Mouse (Mus musculus) MEL (cell line): ENCODE results near the gene Psmb7. TPM values are rescaled to one million over a fixed set of nuclear protein-coding genes. Genes with fewer than 3 reads are reported as not detected.

Source experiments
- DNase-seq: peaks from one replicate; pipeline ENCODE4 v3.0.0; 2011; ENCODE audit warnings: low read depth, low spot score
- H3K27ac ChIP-seq: 2 replicates; pipeline ENCODE4 v1.5.1; 2012; ENCODE audit warnings: low read depth, mild to moderate bottlenecking, control low read depth, low read length, moderate library complexity; ENCODE audit not compliant: control insufficient read depth
- H3K27me3 ChIP-seq, 2 experiments: fragments of 150-350 bp in 1 of 2; sonication (generic) in 1 of 2; 2 replicates each; pipeline ENCODE4 v1.6.1; 2012; ENCODE audit warnings: low read length in 2 of 2, mild to moderate bottlenecking in 2 of 2, improper control_type of control experiment in 1 of 2, moderate library complexity in 1 of 2; ENCODE audit not compliant: insufficient read depth in 2 of 2, control insufficient read depth in 1 of 2
- H3K36me3 ChIP-seq, 2 experiments: 2 replicates each; pipeline ENCODE4 v1.6.1; 2012 to 2014; ENCODE audit warnings: low read length in 2 of 2, improper control_type of control experiment in 1 of 2, inconsistent platforms in 1 of 2, mild to moderate bottlenecking in 1 of 2; ENCODE audit not compliant: insufficient read depth in 2 of 2, control insufficient read depth in 1 of 2
- H3K4me1 ChIP-seq, 2 experiments: fragments of 150-350 bp in 1 of 2; sonication (generic) in 1 of 2; 2 replicates each; pipeline ENCODE4 v1.6.1; 2012; ENCODE audit warnings: low read length in 2 of 2, improper control_type of control experiment in 1 of 2, mild to moderate bottlenecking in 1 of 2; ENCODE audit not compliant: insufficient read depth in 2 of 2, control insufficient read depth in 1 of 2
- H3K4me3 ChIP-seq, 2 experiments: fragments of 150-350 bp in 1 of 2; sonication (generic) in 1 of 2; 2 replicates each; pipeline ENCODE4 v1.5.1; 2012; ENCODE audit warnings: low read depth in 2 of 2, low read length in 2 of 2, mild to moderate bottlenecking in 2 of 2, moderate library complexity in 2 of 2, control low read depth in 1 of 2, improper control_type of control experiment in 1 of 2; ENCODE audit not compliant: control insufficient read depth in 1 of 2, insufficient read depth in 1 of 2
- H3K79me2 ChIP-seq: 2 replicates; pipeline ENCODE4 v1.6.1; 2012; ENCODE audit warnings: mild to moderate bottlenecking, low read length, moderate library complexity; ENCODE audit not compliant: control insufficient read depth, poor library complexity, insufficient read depth
- H3K9ac ChIP-seq: 2 replicates; pipeline ENCODE4 v1.6.1; 2012; ENCODE audit warnings: low read depth, mild to moderate bottlenecking, control low read depth, low read length, moderate library complexity; ENCODE audit not compliant: control insufficient read depth, poor library complexity, severe bottlenecking
- H3K9me3 ChIP-seq: fragments of 150-350 bp; sonication (generic); replicated peaks from 2 replicates; pipeline ENCODE4 v1.6.1; 2012; ENCODE audit warnings: mild to moderate bottlenecking, low read length, improper control_type of control experiment, moderate library complexity; ENCODE audit not compliant: insufficient read depth
- CHD1 ChIP-seq: IDR thresholded peaks from 2 replicates; pipeline ENCODE4 v1.6.1; 2012; ENCODE audit warnings: low read depth, mild to moderate bottlenecking, inconsistent platforms, low read length, improper control_type of control experiment
- CHD2 ChIP-seq: IDR thresholded peaks from 2 replicates; pipeline ENCODE4 v1.6.1; 2011; ENCODE audit warnings: low read length, improper control_type of control experiment
- CTCF ChIP-seq, 3 experiments: IDR thresholded peaks in 2 of 3; conservative IDR thresholded peaks in 1 of 3; 2 replicates each; pipeline ENCODE4 v1.5.1; 2011 to 2012; ENCODE audit warnings: low read length in 3 of 3, low read depth in 2 of 3, mild to moderate bottlenecking in 2 of 3, improper control_type of control experiment in 1 of 3, inconsistent platforms in 1 of 3, mixed read lengths in 1 of 3, moderate library complexity in 1 of 3; ENCODE audit not compliant: control insufficient read depth in 1 of 3, insufficient read depth in 1 of 3, poor library complexity in 1 of 3, severe bottlenecking in 1 of 3
- GABPA ChIP-seq: IDR thresholded peaks from 2 replicates; pipeline ENCODE4 v1.6.1; 2012; ENCODE audit warnings: low read depth, mild to moderate bottlenecking, inconsistent platforms, low read length, improper control_type of control experiment, moderate library complexity
- GATA1 ChIP-seq: IDR thresholded peaks from 2 replicates; pipeline ENCODE4 v1.6.1; 2011; ENCODE audit warnings: low read depth, low read length, improper control_type of control experiment
- HCFC1 ChIP-seq: IDR thresholded peaks from 2 replicates; pipeline ENCODE4 v1.6.1; 2012; ENCODE audit warnings: low read depth, mild to moderate bottlenecking, inconsistent platforms, low read length, improper control_type of control experiment, moderate library complexity
- KAT2A ChIP-seq: conservative IDR thresholded peaks from 2 replicates; pipeline ENCODE4 v1.6.1; 2012; ENCODE audit warnings: low read depth, low read length, improper control_type of control experiment, inconsistent platforms
- MAX ChIP-seq: IDR thresholded peaks from 2 replicates; pipeline ENCODE4 v1.6.1; 2011; ENCODE audit warnings: low read length, improper control_type of control experiment
- MEF2A ChIP-seq: IDR thresholded peaks from 2 replicates; pipeline ENCODE4 v1.6.1; 2014; ENCODE audit warnings: low read depth, mild to moderate bottlenecking, inconsistent platforms, low read length, improper control_type of control experiment; ENCODE audit not compliant: poor library complexity, insufficient replicate concordance, severe bottlenecking; ENCODE audit errors: extremely low read depth
- NELFE ChIP-seq: IDR thresholded peaks from 2 replicates; pipeline ENCODE4 v1.6.1; 2011; ENCODE audit warnings: low read depth, low read length, improper control_type of control experiment
- POLR2A ChIP-seq, 2 experiments: IDR thresholded peaks; 2 replicates each; pipeline ENCODE4 v1.6.1; 2011 to 2012; ENCODE audit warnings: low read length in 2 of 2, mild to moderate bottlenecking in 2 of 2, control low read depth in 1 of 2, improper control_type of control experiment in 1 of 2, low read depth in 1 of 2, moderate library complexity in 1 of 2; ENCODE audit not compliant: control insufficient read depth in 1 of 2, insufficient read depth in 1 of 2, poor library complexity in 1 of 2
- POLR2AphosphoS2 ChIP-seq: IDR thresholded peaks from 2 replicates; pipeline ENCODE4 v1.6.1; 2011; ENCODE audit warnings: low read length, improper control_type of control experiment
- RAD21 ChIP-seq: IDR thresholded peaks from 2 replicates; pipeline ENCODE4 v1.6.1; 2011; ENCODE audit warnings: mild to moderate bottlenecking, low read depth, low read length, improper control_type of control experiment
- SMC3 ChIP-seq: IDR thresholded peaks from 2 replicates; pipeline ENCODE4 v1.6.1; 2011; ENCODE audit warnings: low read depth, low read length, improper control_type of control experiment
- TCF12 ChIP-seq: IDR thresholded peaks from 2 replicates; pipeline ENCODE4 v1.6.1; 2014; ENCODE audit warnings: low read depth, mild to moderate bottlenecking, inconsistent platforms, low read length, improper control_type of control experiment, moderate library complexity
- UBTF ChIP-seq: IDR thresholded peaks from 2 replicates; pipeline ENCODE4 v1.6.1; 2012; ENCODE audit warnings: low read depth, mild to moderate bottlenecking, inconsistent platforms, low read length, improper control_type of control experiment, moderate library complexity, borderline replicate concordance; ENCODE audit not compliant: insufficient read depth
- USF1 ChIP-seq: IDR thresholded peaks from 2 replicates; pipeline ENCODE4 v1.6.1; 2014; ENCODE audit warnings: low read depth, mild to moderate bottlenecking, inconsistent platforms, low read length, improper control_type of control experiment, moderate library complexity
- ZC3H11A ChIP-seq: IDR thresholded peaks from 2 replicates; pipeline ENCODE4 v1.6.1; 2012; ENCODE audit warnings: low read depth, mild to moderate bottlenecking, inconsistent platforms, low read length, improper control_type of control experiment
- ZMIZ1 ChIP-seq: IDR thresholded peaks from 2 replicates; pipeline ENCODE4 v1.6.1; 2012; ENCODE audit warnings: low read depth, mild to moderate bottlenecking, inconsistent platforms, low read length, improper control_type of control experiment, moderate library complexity
- ZNF384 ChIP-seq: IDR thresholded peaks from 2 replicates; pipeline ENCODE4 v1.6.1; 2012; ENCODE audit warnings: low read depth, mild to moderate bottlenecking, inconsistent platforms, low read length, improper control_type of control experiment
- polyA plus RNA-seq, 2 experiments: library from polyadenylated mRNA; stranded (reverse) in 1 of 2; unstranded in 1 of 2; fragments of >175 nt in 1 of 2; fragments of >200 nt in 1 of 2; gene quantifications; 2 replicates each; pipeline versions ENCODE4 v1.2.1 to v1.2.4; 2012; ENCODE audit warnings: low replicate concordance in 2 of 2, low read depth in 1 of 2; ENCODE audit not compliant: insufficient read length in 2 of 2, insufficient read depth in 1 of 2, missing spikeins in 1 of 2
- total RNA-seq: library from RNA; depleted of rRNA; stranded (reverse); fragments of 300-350 nt; gene quantifications from 2 replicates; pipeline ENCODE4 v1.2.3, GENCODE M21; 2012

Psmb7 gene
- total and polyA plus RNA-seq, 3 experiments = 337 to 367 TPM; not detected in 1

DNA sequence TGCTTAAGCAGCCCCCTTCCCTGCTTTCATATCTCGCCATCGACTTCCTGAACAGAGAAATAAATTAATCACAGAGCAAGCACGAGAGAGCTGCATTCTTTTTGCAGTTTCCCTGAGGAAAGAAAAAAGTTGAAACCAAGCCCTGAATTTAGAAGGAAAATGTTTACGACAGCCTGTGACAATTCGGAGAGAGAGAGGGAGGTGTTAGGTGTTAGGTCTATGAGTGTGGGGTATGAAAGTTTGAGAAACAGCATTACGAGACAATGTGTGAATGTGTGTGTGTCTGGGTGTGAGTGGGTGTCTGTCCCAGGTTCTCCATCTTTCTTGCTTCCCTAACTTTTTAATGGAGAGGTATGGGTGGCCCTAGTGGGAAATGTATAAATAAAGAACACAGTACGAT lies 8.2 kb upstream of the Psmb7 start:
- DNase-seq = no peak
- H3K9me3 ChIP-seq = no peaks in the 10 kb centered on the region
- H3K79me2 ChIP-seq = no peaks in the 10 kb centered on the region
- H3K4me3 ChIP-seq = no peak overlapping the region
- no peak overlapping the region for H3K27ac ChIP-seq
- no peaks in the 10 kb centered on the region for H3K36me3 ChIP-seq
- no peaks in the 10 kb centered on the region for H3K4me1 ChIP-seq
- H3K9ac ChIP-seq = no peak overlapping the region
- no peak for TF ChIP-seq RAD21
- no peak for TF ChIP-seq UBTF
- TF ChIP-seq, all 39 proteins: peak for 0
- no peaks in the 10 kb centered on the region for H3K27me3 ChIP-seq

DNA sequence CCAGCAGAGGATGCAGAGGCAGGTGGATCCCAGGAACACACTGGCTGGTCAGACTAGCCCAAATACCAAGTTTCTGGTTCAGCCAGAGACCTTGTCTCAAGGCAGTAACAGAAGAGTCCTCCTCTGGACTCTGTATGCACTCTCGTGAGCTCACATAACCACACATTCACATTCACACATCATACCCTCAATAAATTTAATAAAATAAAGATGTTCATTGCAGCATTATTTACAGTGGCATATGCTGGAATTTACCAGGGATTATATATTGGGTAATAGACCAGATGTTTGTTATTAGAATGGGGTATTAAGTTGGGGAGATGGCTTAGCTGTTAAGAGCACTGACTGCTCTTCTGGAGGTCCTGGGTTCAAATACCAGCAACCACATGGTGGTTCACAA lies 6.5 kb upstream of the Psmb7 start:
- H3K27me3 ChIP-seq = no peaks in the 10 kb centered on the region
- no peak for DNase-seq
- H3K4me1 ChIP-seq = peaks cover 0 to 5% of the 10 kb centered on the region in 2 experiments; a peak in 1 of 4 replicates
- no peaks in the 10 kb centered on the region for H3K79me2 ChIP-seq
- no peak overlapping the region for H3K27ac ChIP-seq
- no peak overlapping the region for H3K4me3 ChIP-seq
- H3K9ac ChIP-seq = no peak overlapping the region
- TF ChIP-seq ZMIZ1 (no peak), MAX (no peak), CHD1 (no peak), GATA1 (no peak), RAD21 (no peak), ZC3H11A (no peak), SMC3 (no peak), CHD2 (no peak), UBTF (no peak), HCFC1 (no peak), POLR2A (IDR thresholded peaks at IDR 0.05; ENCODE audit: control insufficient read depth in 1 of 2, insufficient read depth in 1 of 2, low read depth in 1 of 2, low read length in 2 of 2, poor library complexity in 1 of 2) (no peak), NELFE (no peak), POLR2AphosphoS2 (no peak)
- TF ChIP-seq, all 39 proteins: peak for 0
- Histone ChIP-seq H3K36me3 (no peaks in the 10 kb centered on the region), H3K9me3 (no peaks in the 10 kb centered on the region)

DNA sequence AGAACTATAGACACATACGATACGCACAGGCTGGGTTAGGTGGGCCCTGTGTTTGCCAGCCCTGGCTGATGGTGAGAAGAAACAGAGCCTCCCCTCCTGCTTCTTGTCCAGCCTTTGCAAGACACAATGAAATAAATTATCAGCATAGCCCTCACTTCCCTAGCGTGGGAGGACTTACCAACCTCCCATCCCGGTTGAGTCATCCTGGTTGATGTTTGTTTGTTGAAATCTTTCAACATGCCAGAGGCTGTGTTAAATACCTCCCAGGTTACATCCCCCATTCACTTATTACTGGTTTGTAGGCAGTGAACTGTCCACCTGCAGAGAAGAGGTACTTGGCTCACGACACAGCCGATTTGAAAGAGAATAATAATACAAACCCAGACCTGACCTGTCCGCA lies 3.8 kb upstream of the Psmb7 start:
- H3K79me2 ChIP-seq = peaks cover 8% of the 10 kb centered on the region
- peaks cover 0 to 9% of the 10 kb centered on the region in 2 experiments; a peak in 2 of 4 replicates for H3K4me1 ChIP-seq
- no peak overlapping the region for H3K4me3 ChIP-seq
- peaks cover 0 to 6% of the 10 kb centered on the region in 2 experiments; a peak in 2 of 4 replicates for H3K36me3 ChIP-seq
- no peak overlapping the region for H3K9ac ChIP-seq
- H3K9me3 ChIP-seq = no peaks in the 10 kb centered on the region
- H3K27ac ChIP-seq = no peak overlapping the region
- DNase-seq = no peak
- H3K27me3 ChIP-seq = no peaks in the 10 kb centered on the region
- TF ChIP-seq TCF12 (no peak), USF1 (no peak), CTCF (IDR thresholded peaks at IDR 0.05 in 2 of 3, conservative IDR thresholded peaks at IDR 0.05 in 1 of 3; ENCODE audit: control insufficient read depth in 1 of 3, insufficient read depth in 1 of 3, low read depth in 2 of 3, low read length in 3 of 3, poor library complexity in 1 of 3, severe bottlenecking in 1 of 3) (no peak), ZNF384 (no peak), ZC3H11A (no peak), MEF2A (no peak), POLR2AphosphoS2 (no peak), GABPA (no peak), KAT2A (no peak), HCFC1 (no peak)
